Mouse (Mus musculus): ENCODE measurements around the gene Col4a3. TPM values are rescaled to one million over a fixed set of nuclear protein-coding genes. Genes with fewer than 3 reads are reported as not detected.

Gene Col4a3
- total and polyA plus RNA-seq, 3 experiments, result not detected

- H3K4me1 ChIP-seq (ENCODE audit: control insufficient read depth in 1 of 2, insufficient read depth in 2 of 2), result 0 out of 4 replicates have a peak, but pooled peaks cover 0 to 4% of the 10 kb centered on the region in 2 experiments
- peaks cover 2% of the 10 kb centered on the region for H3K27me3 ChIP-seq (replicated peaks)
- DNase-seq (ENCODE audit: extremely low read depth), result no peak
- no peak overlapping the region for H3K27ac ChIP-seq (ENCODE audit: insufficient read depth, low read depth)
- dilution Hi-C loops (cut with MboI; ENCODE audit: extremely low pct_ligation_motif_present, extremely low pct_unique_long_range_greater_than_20kb, low sequenced_read_pairs), result no loop called here
- H3K36me3 ChIP-seq (replicated peaks in 1 of 2; ENCODE audit: control insufficient read depth in 1 of 2, insufficient read depth in 1 of 2, low read length in 1 of 2), result no peaks in the 10 kb centered on the region
- H3K79me2 ChIP-seq (replicated peaks; ENCODE audit: control insufficient read depth, extremely low read depth, insufficient read depth, poor library complexity, severe bottlenecking), result no peaks in the 10 kb centered on the region
- in situ Hi-C loops (cut with MboI; ENCODE audit: low pct_ligation_motif_present, low pct_unique_long_range_greater_than_20kb, low sequenced_read_pairs), result loop anchor here (10.0 to 25.0 kb wide), 2 partner anchors 90 to 207 kb away; partner anchors contain the start of genes Gm47791 and Tm4sf20
- no peaks in the 10 kb centered on the region for H3K9me3 ChIP-seq (replicated peaks; ENCODE audit: low read length)
- no peak overlapping the region for H3K4me2 ChIP-seq (ENCODE audit: insufficient read depth, low read depth, poor library complexity, severe bottlenecking)
- TF ChIP-seq HCFC1 (IDR thresholded peaks at IDR 0.05; ENCODE audit: low read depth, low read length), result no peak
- TF ChIP-seq SMC3 (IDR thresholded peaks at IDR 0.05; ENCODE audit: low read depth, low read length), result no peak
- TF ChIP-seq POLR2A (IDR thresholded peaks at IDR 0.05; ENCODE audit: low read depth, low read length), result no peak
- TF ChIP-seq RCOR1 (conservative IDR thresholded peaks at IDR 0.05; ENCODE audit: low read depth, low read length), result no peak
- TF ChIP-seq MXI1 (IDR thresholded peaks at IDR 0.05; ENCODE audit: low read depth, low read length), result no peak
- H3K4me3 ChIP-seq (replicated peaks in 1 of 3; ENCODE audit: low read depth in 2 of 3, low read length in 2 of 3, poor library complexity in 1 of 3), result no peak overlapping the region
- no peak overlapping the region for H3K9ac ChIP-seq (ENCODE audit: insufficient read depth, low read depth)
These were observed 31.8 kb upstream of the Col4a3 start for GRCm38 (mm10) chr1:82554889-82555288.

GRCm38 (mm10) chr1:82560223-82560622 is 26.5 kb upstream of the Col4a3 start:
- Histone ChIP-seq H3K79me2 (replicated peaks; ENCODE audit: control insufficient read depth, extremely low read depth, insufficient read depth, poor library complexity, severe bottlenecking) (no peaks in the 10 kb centered on the region), H3K4me3 (replicated peaks in 1 of 3; ENCODE audit: low read depth in 2 of 3, low read length in 2 of 3, poor library complexity in 1 of 3) (no peak overlapping the region), H3K27me3 (replicated peaks) (peaks cover 2% of the 10 kb centered on the region), H3K36me3 (replicated peaks in 1 of 2; ENCODE audit: control insufficient read depth in 1 of 2, insufficient read depth in 1 of 2, low read length in 1 of 2) (no peaks in the 10 kb centered on the region), H3K9ac (ENCODE audit: insufficient read depth, low read depth) (no peak overlapping the region), H3K9me3 (replicated peaks; ENCODE audit: low read length) (no peaks in the 10 kb centered on the region), H3K27ac (ENCODE audit: insufficient read depth, low read depth) (no peak overlapping the region), H3K4me1 (ENCODE audit: control insufficient read depth in 1 of 2, insufficient read depth in 2 of 2) (no peaks in the 10 kb centered on the region), H3K4me2 (ENCODE audit: insufficient read depth, low read depth, poor library complexity, severe bottlenecking) (no peak overlapping the region)
- no peak for TF ChIP-seq RCOR1 (conservative IDR thresholded peaks at IDR 0.05; ENCODE audit: low read depth, low read length)
- no peak for TF ChIP-seq NRF1 (IDR thresholded peaks at IDR 0.05; ENCODE audit: low read depth, low read length)
- TF ChIP-seq USF1 (IDR thresholded peaks at IDR 0.05; ENCODE audit: low read depth, low read length), result no peak
- TF ChIP-seq MAFK (IDR thresholded peaks at IDR 0.05; ENCODE audit: insufficient replicate concordance, low read length), result no peak
- TF ChIP-seq KAT2A (IDR thresholded peaks at IDR 0.05; ENCODE audit: insufficient replicate concordance, low read length), result no peak
- no peak for TF ChIP-seq GABPA (IDR thresholded peaks at IDR 0.05; ENCODE audit: insufficient replicate concordance, low read depth, low read length)
- no peak for TF ChIP-seq SMC3 (IDR thresholded peaks at IDR 0.05; ENCODE audit: low read depth, low read length)
- no peak for TF ChIP-seq POLR2A (IDR thresholded peaks at IDR 0.05; ENCODE audit: low read depth, low read length)
- no peak for TF ChIP-seq UBTF (IDR thresholded peaks at IDR 0.05; ENCODE audit: low read depth, low read length)
- TF ChIP-seq ZKSCAN1 (IDR thresholded peaks at IDR 0.05; ENCODE audit: borderline replicate concordance, low read depth, low read length), result no peak
- DNase-seq (ENCODE audit: extremely low read depth), result no peak
- dilution Hi-C loops (cut with MboI; ENCODE audit: extremely low pct_ligation_motif_present, extremely low pct_unique_long_range_greater_than_20kb, low sequenced_read_pairs) (no loop called here), in situ Hi-C loops (cut with MboI; ENCODE audit: low pct_ligation_motif_present, low pct_unique_long_range_greater_than_20kb, low sequenced_read_pairs) (loop anchor here (25.0 kb wide), 1 partner anchor 202 kb away; the partner anchor contains the start of genes Gm47791 and Tm4sf20)

- Histone ChIP-seq H3K9me3 (replicated peaks; ENCODE audit: low read length) (no peaks in the 10 kb centered on the region), H3K4me1 (ENCODE audit: control insufficient read depth in 1 of 2, insufficient read depth in 2 of 2) (no peaks in the 10 kb centered on the region), H3K27ac (ENCODE audit: insufficient read depth, low read depth) (no peak overlapping the region), H3K4me3 (replicated peaks in 1 of 3; ENCODE audit: low read depth in 2 of 3, low read length in 2 of 3, poor library complexity in 1 of 3) (no peak overlapping the region), H3K9ac (ENCODE audit: insufficient read depth, low read depth) (no peak overlapping the region), H3K79me2 (replicated peaks; ENCODE audit: control insufficient read depth, extremely low read depth, insufficient read depth, poor library complexity, severe bottlenecking) (no peaks in the 10 kb centered on the region), H3K4me2 (ENCODE audit: insufficient read depth, low read depth, poor library complexity, severe bottlenecking) (no peak overlapping the region), H3K36me3 (replicated peaks in 1 of 2; ENCODE audit: control insufficient read depth in 1 of 2, insufficient read depth in 1 of 2, low read length in 1 of 2) (no peaks in the 10 kb centered on the region), H3K27me3 (replicated peaks) (no peaks in the 10 kb centered on the region)
- DNase-seq (ENCODE audit: extremely low read depth), result no peak
- dilution Hi-C loops (cut with MboI; ENCODE audit: extremely low pct_ligation_motif_present, extremely low pct_unique_long_range_greater_than_20kb, low sequenced_read_pairs) (no loop called here), in situ Hi-C loops (cut with MboI; ENCODE audit: low pct_ligation_motif_present, low pct_unique_long_range_greater_than_20kb, low sequenced_read_pairs) (loop anchor here (25.0 kb wide), 1 partner anchor 193 kb away; the partner anchor contains the start of genes Gm47791 and Tm4sf20)
- TF ChIP-seq JUN (IDR thresholded peaks at IDR 0.05; ENCODE audit: insufficient read depth, low read depth, low read length) (no peak), SIN3A (IDR thresholded peaks at IDR 0.05; ENCODE audit: low read length) (no peak), ZNF384 (IDR thresholded peaks at IDR 0.05; ENCODE audit: low read depth, low read length) (no peak), MAZ (IDR thresholded peaks at IDR 0.05; ENCODE audit: low read depth, low read length) (no peak), SMC3 (IDR thresholded peaks at IDR 0.05; ENCODE audit: low read depth, low read length) (no peak), CTCF (conservative IDR thresholded peaks at IDR 0.05 in 1 of 2, IDR thresholded peaks at IDR 0.05 in 1 of 2; ENCODE audit: low read depth in 2 of 2, low read length in 2 of 2) (no peak), UBTF (IDR thresholded peaks at IDR 0.05; ENCODE audit: low read depth, low read length) (no peak), BHLHE40 (IDR thresholded peaks at IDR 0.05; ENCODE audit: low read depth, low read length) (no peak), MYC (IDR thresholded peaks at IDR 0.05; ENCODE audit: low read depth, low read length) (no peak), ETS1 (conservative IDR thresholded peaks at IDR 0.05; ENCODE audit: low read depth, low read length) (no peak), GABPA (IDR thresholded peaks at IDR 0.05; ENCODE audit: insufficient replicate concordance, low read depth, low read length) (no peak)
These were observed 17.3 kb upstream of the Col4a3 start for GRCm38 (mm10) chr1:82569405-82569804.
